Mouse (Mus musculus): ENCODE data around the gene Btnl4.

GRCm38 (mm10) chr17:34476427-34476826 is 691 bp downstream of the Btnl4 start:
- TF ChIP-seq CTCF (IDR thresholded peaks at IDR 0.05; ENCODE audit: low read depth) (no peak), EP300 (optimal IDR thresholded peaks at IDR 0.05) (no peak)

Data from stomach, postnatal 0 days (tissue).